Comparison of ENCODE assay signal across 8 mouse cellular contexts in genomic region chr16:21339460-21340081, GRCm38 (mm10).
DNase-seq lines count a peak whose midpoint lies in the region; ATAC-seq and TF ChIP-seq lines count a peak whose summit lies in the region.
"Had no signal": no experiment of that assay in that cellular context is flagged by ENCODE, and none has a peak within 500 bp of the region (broad histone marks: within the 10 kb centered on the region; RNA-seq: fewer than 3 reads in every experiment).

No protein-coding gene starts in this region.

- TF ChIP-seq POLR2A in brain, embryonic 14.5 days (IDR thresholded peaks at IDR 0.05; ENCODE audit: borderline replicate concordance, extremely low read depth, insufficient read depth, insufficient read length, poor library complexity, severe bottlenecking): no peak
- TF ChIP-seq POLR2A in heart, adult 2 months (IDR thresholded peaks at IDR 0.05; ENCODE audit: insufficient read depth, low read depth, low read length): no peak

- H3K4me1 ChIP-seq in embryonic facial prominence, embryonic 10.5 days: peaks cover 49% of the 10 kb centered on the region
- H3K4me1 ChIP-seq in heart, adult 2 months (ENCODE audit: control insufficient read depth, insufficient read depth, low read length): peaks cover 9% of the 10 kb centered on the region
- peaks cover 7% of the 10 kb centered on the region; the same call in 1 of the 2 replicates for H3K4me1 ChIP-seq in kidney, postnatal 0 days (replicated peaks; ENCODE audit: insufficient read depth, low read length)

- no peak for TF ChIP-seq EP300 in heart, adult 2 months (IDR thresholded peaks at IDR 0.05; ENCODE audit: insufficient read depth, low read depth, low read length)

- H3K36me3 ChIP-seq in embryonic facial prominence, embryonic 10.5 days (replicated peaks): no peaks in the 10 kb centered on the region
- no peaks in the 10 kb centered on the region for H3K36me3 ChIP-seq in heart, adult 2 months (ENCODE audit: control insufficient read depth, insufficient read depth, low read length)
- H3K36me3 ChIP-seq in kidney, postnatal 0 days (ENCODE audit: insufficient read depth, low read length): no peaks in the 10 kb centered on the region

- peak; percentile 74 for ATAC-seq in kidney, postnatal 0 days (replicated peaks; ENCODE audit: low FRiP score, low read depth)

- TF ChIP-seq CTCF in brain, embryonic 14.5 days (IDR thresholded peaks at IDR 0.05; ENCODE audit: borderline replicate concordance, extremely low read depth, insufficient read depth, insufficient read length): no peak
- TF ChIP-seq CTCF in heart, adult 2 months (IDR thresholded peaks at IDR 0.05): no peak
- no peak for TF ChIP-seq CTCF in kidney, postnatal 0 days (IDR thresholded peaks at IDR 0.05; ENCODE audit: low read depth)

- peak overlapping the region; percentile 87 for H3K27ac ChIP-seq in embryonic facial prominence, embryonic 10.5 days (replicated peaks)
- H3K27ac ChIP-seq in heart, adult 2 months: peak overlapping the region; percentile 65
- H3K27ac ChIP-seq in kidney, postnatal 0 days: peak overlapping the region; percentile 57

- peak; percentile 98 for DNase-seq in brain, embryonic 14.5 days (ENCODE audit: low read depth)
- DNase-seq in embryonic facial prominence, embryonic 10.5 days (ENCODE audit: low spot score): peak; percentile 60
- DNase-seq in heart, adult 2 months: peak; percentile 63 to 74
- DNase-seq in kidney, postnatal 0 days (ENCODE audit: low spot score): peak; percentile 77
- DNase-seq in lung, adult 18-20 months: peak; percentile 63 to 69
- peak; percentile 43 for DNase-seq in ovary, adult 18-20 months (ENCODE audit: low spot score)
- DNase-seq in natural killer cell, adult 2 months (ENCODE audit: low spot score in 2 of 2): no peak

- no peaks in the 10 kb centered on the region for H3K9me3 ChIP-seq in embryonic facial prominence, embryonic 10.5 days
- H3K9me3 ChIP-seq in kidney, postnatal 0 days (replicated peaks; ENCODE audit: low read length): no peaks in the 10 kb centered on the region

- H3K4me2 ChIP-seq in kidney, postnatal 0 days (ENCODE audit: low read length): no peak overlapping the region

- H3K79me2 ChIP-seq in heart, adult 2 months (replicated peaks; ENCODE audit: control insufficient read depth, insufficient read depth, low read length): no peaks in the 10 kb centered on the region

- intact Hi-C loops in heart, adult 2 months (cut with DNase I): no loop called here

- H3K27me3 ChIP-seq in embryonic facial prominence, embryonic 10.5 days (replicated peaks; ENCODE audit: low read depth, poor library complexity, severe bottlenecking): no peaks in the 10 kb centered on the region; the same call in 1 of the 2 replicates
- H3K27me3 ChIP-seq in heart, adult 2 months (ENCODE audit: control insufficient read depth, insufficient read depth, low read length): no peaks in the 10 kb centered on the region
- H3K27me3 ChIP-seq in kidney, postnatal 0 days (ENCODE audit: insufficient read depth, low read length): no peaks in the 10 kb centered on the region

- 27% methylated on average over 11 of the region's 11 CpGs for WGBS in embryonic facial prominence, embryonic 10.5 days
- WGBS in heart, adult 2 months: 21% methylated on average over 11 of the region's 11 CpGs
- 22% methylated on average over 11 of the region's 11 CpGs for WGBS in kidney, postnatal 0 days

- H3K9ac ChIP-seq in heart, adult 2 months (ENCODE audit: low read depth, low read length): peak overlapping the region; percentile 41; the same call in 1 of the 2 replicates
- H3K9ac ChIP-seq in kidney, postnatal 0 days (ENCODE audit: low read depth, low read length): 0 out of 2 replicates have a peak overlapping the region, but pooled peaks have one; percentile 2

- peak overlapping the region; percentile 1; the same call in 1 of the 2 replicates for H3K4me3 ChIP-seq in embryonic facial prominence, embryonic 10.5 days
- no peak overlapping the region for H3K4me3 ChIP-seq in heart, adult 2 months
- no peak overlapping the region for H3K4me3 ChIP-seq in kidney, postnatal 0 days (replicated peaks; ENCODE audit: low read depth, low read length)
- H3K4me3 ChIP-seq: erythroblast, embryonic 14.5 days had no signal

Comparison
In these comparisons a context has a peak if more than half of its experiments do, and no peak if none do; other contexts are left out.
1. DNase-seq: peak in brain, embryonic 14.5 days (single experiment), embryonic facial prominence, embryonic 10.5 days (single experiment), heart, adult 2 months (2 of 2), kidney, postnatal 0 days (single experiment), lung, adult 18-20 months (2 of 2) and ovary, adult 18-20 months (single experiment); none in natural killer cell, adult 2 months (0 of 2).
2. Peak in every context shown above with its lines, with median percentiles within 50 percentile points of each other: H3K27ac ChIP-seq.